Mouse (Mus musculus) MEL (cell line): ENCODE measurements around the gene Bpgm.

Source experiments
- CTCF ChIP-seq, 3 experiments: IDR thresholded peaks in 2 of 3; conservative IDR thresholded peaks in 1 of 3; 2 replicates each; pipeline ENCODE4 v1.5.1; 2011 to 2012; ENCODE audit warnings: low read length in 3 of 3, low read depth in 2 of 3, mild to moderate bottlenecking in 2 of 3, improper control_type of control experiment in 1 of 3, inconsistent platforms in 1 of 3, mixed read lengths in 1 of 3, moderate library complexity in 1 of 3; ENCODE audit not compliant: control insufficient read depth in 1 of 3, insufficient read depth in 1 of 3, poor library complexity in 1 of 3, severe bottlenecking in 1 of 3
- RAD21 ChIP-seq: IDR thresholded peaks from 2 replicates; pipeline ENCODE4 v1.6.1; 2011; ENCODE audit warnings: mild to moderate bottlenecking, low read depth, low read length, improper control_type of control experiment
- TCF12 ChIP-seq: IDR thresholded peaks from 2 replicates; pipeline ENCODE4 v1.6.1; 2014; ENCODE audit warnings: low read depth, mild to moderate bottlenecking, inconsistent platforms, low read length, improper control_type of control experiment, moderate library complexity

DNA sequence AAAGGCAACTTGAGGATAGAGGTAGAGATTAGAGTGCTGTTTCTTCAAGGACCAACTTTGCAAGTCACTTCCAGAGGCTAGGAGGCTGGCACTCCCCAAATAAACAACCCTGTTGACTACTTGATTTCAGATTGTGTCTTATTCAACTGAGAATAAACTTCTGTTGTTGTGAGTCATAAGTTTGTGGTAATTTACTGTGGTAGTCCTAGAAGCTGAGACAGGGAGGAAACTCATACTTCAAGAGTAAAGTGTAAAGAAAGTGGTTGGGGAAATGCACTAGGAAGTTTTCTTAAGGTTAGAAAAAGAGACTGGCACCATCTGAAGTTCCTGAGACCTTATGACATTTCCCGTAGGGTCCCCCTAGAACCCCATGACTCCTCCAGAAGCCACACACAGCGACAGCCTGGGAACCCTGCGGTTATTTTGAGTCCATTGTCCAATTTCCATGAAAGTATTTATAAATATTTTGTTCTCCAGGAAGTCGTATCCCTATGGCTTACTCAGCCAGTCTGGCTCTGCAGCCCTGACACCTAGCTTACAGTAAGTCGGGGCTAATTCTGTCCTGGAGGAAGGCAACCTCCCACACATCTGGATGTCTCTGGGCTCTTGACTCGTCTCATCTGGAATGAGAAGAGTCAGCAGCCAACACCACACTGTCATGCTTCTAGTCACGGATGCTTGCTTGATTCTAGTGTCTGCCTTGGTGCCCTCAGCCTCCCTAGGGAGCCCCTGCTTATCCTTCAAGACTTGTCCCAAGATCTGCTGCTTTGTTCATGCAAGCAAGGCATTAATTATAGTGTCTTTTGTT, 22.8 kb upstream of the Bpgm start:
- TF ChIP-seq CTCF (IDR thresholded peaks at IDR 0.05 in 2 of 3, conservative IDR thresholded peaks at IDR 0.05 in 1 of 3; ENCODE audit: control insufficient read depth in 1 of 3, insufficient read depth in 1 of 3, low read depth in 2 of 3, low read length in 3 of 3, poor library complexity in 1 of 3, severe bottlenecking in 1 of 3), result no peak
- TF ChIP-seq RAD21, result no peak
- TF ChIP-seq TCF12, result no peak
